Mouse (Mus musculus) ovary, adult 2 months (tissue): ENCODE data around the gene Elavl4. TPM values are rescaled to one million over a fixed set of nuclear protein-coding genes. Genes with fewer than 3 reads are reported as not detected.

ENCODE experiments used
- polyA plus RNA-seq: library from polyadenylated mRNA; depleted of rRNA; stranded (reverse); fragments of >200 nt; gene quantifications from 2 replicates; pipeline ENCODE4 v1.2.3, GENCODE M21; 2012; rRNA removed

Gene Elavl4
- 0.33 and 0.53 TPM in 2 replicates for polyA plus RNA-seq

DNA sequence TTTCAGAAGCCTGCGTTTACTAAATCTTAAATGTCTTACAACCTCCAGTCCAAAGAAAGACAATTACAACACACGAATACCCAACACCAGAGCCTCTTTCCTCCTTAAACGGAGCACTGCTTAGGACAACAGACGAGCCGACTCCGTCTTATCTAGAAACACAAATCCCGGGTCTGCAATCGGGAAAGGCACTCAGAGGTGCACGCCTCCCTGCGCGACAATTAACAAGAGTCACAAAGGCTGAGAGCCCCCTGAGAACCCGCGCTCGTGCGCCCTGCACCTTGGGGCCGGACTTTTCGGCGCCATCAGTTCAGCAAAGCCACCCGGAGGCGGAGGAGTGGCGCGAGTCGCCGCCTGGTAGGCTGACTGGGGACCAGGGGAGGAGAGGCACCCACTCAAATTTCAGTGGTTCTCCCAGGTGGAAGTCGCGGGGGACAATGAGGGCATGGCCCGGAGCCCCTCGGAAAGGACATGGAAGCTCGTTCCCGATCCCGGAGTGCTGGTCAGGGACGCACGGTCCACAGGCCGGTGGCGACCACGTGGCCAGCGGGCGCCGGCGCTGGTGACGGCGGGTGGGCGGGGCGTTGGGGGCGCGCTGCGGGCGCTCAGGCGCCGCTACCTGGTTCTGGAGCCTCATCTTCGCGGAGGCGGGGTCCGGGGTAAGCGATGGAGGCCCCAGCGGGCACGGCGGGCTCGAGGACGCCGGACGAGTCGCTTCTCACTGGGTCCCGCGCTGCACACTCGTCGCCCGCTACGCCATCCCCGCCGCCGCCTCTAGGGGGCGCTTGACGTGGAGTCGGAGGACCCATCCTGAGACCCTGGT, at the start of gene Elavl4:
Elavl4 (minus strand) TSS at position 732 of the 823 bp plus-strand sequence.

GRCm38 (mm10) chr4:110397618-110398045, 45.9 kb upstream of the Elavl4 start, which contains the start of gene Agbl4:
Agbl4 (plus strand) TSS chr4:110397661.

Other genes starting within 250 kb of the Elavl4 start
- gene Agbl4, start 45.8 kb upstream of the Elavl4 start, polyA plus RNA-seq = 0.25 and 0.43 TPM in 2 replicates